Mouse (Mus musculus): ENCODE measurements around the gene Ankrd36. TPM values are rescaled to one million over a fixed set of nuclear protein-coding genes. Genes with fewer than 3 reads are reported as not detected.

Gene Ankrd36
- polyA plus RNA-seq, 1 experiment from 2014 or later: not detected

- Histone ChIP-seq H3K9me3 (ENCODE audit: control insufficient read depth, low read length) (no peaks in the 10 kb centered on the region), H3K27ac (ENCODE audit: low read depth, low read length) (no peak overlapping the region), H3K4me3 (ENCODE audit: low read length) (no peak overlapping the region), H3K36me3 (ENCODE audit: control insufficient read depth, insufficient read depth, low read length) (no peaks in the 10 kb centered on the region), H3K4me1 (ENCODE audit: control insufficient read depth, insufficient read depth, low read depth, low read length) (peaks cover 3% of the 10 kb centered on the region; the same call in 1 of the 2 replicates), H3K9ac (ENCODE audit: low read depth, low read length) (no peak overlapping the region), H3K4me2 (ENCODE audit: low read length) (no peak overlapping the region), H3K27me3 (replicated peaks; ENCODE audit: control insufficient read depth, insufficient read depth, low read length) (no peaks in the 10 kb centered on the region)
- 95% methylated on average over 4 of the region's 4 CpGs for WGBS
- no peak for ATAC-seq
Observed at GRCm38 (mm10) chr11:5734323-5734722, 164.8 kb downstream of the Ankrd36 start.

DNA sequence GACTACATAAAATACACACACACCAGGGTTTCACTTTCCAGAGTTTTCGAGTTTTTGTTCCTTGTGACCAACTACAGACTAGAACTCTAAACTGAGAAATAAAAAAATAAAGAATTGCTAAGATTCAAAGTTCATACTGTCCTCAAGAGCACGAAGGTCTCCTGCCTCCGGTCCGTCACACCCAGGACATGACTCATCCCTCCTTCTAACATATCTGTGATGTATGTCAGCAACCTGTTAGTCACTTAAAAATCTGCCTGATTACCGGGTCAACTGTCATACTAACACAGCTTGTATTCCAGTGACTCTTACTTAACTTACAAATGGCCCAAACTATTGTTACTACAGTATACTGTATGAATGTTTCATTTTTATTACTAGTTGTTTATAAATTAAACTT is 167.7 kb downstream of the Ankrd36 start:
- Histone ChIP-seq H3K27ac (ENCODE audit: low read depth, low read length) (no peak overlapping the region), H3K4me2 (ENCODE audit: low read length) (no peak overlapping the region), H3K27me3 (replicated peaks; ENCODE audit: control insufficient read depth, insufficient read depth, low read length) (no peaks in the 10 kb centered on the region), H3K36me3 (ENCODE audit: control insufficient read depth, insufficient read depth, low read length) (no peaks in the 10 kb centered on the region), H3K4me3 (ENCODE audit: low read length) (no peak overlapping the region), H3K9ac (ENCODE audit: low read depth, low read length) (no peak overlapping the region), H3K4me1 (ENCODE audit: control insufficient read depth, insufficient read depth, low read depth, low read length) (peaks cover 13% of the 10 kb centered on the region), H3K9me3 (ENCODE audit: control insufficient read depth, low read length) (no peaks in the 10 kb centered on the region)
- WGBS: 93% methylated on average over 5 of the region's 5 CpGs
- no peak for ATAC-seq

Other genes with a start within 250 kb of the Ankrd36 start
- 7.4 and 8.1 TPM in 2 replicates for gene Znrf3, start 124.8 kb upstream of the Ankrd36 start, polyA plus RNA-seq (2015; fragmentation: Nextera tagmentation; extraction: Ambion mirVana)
- 148 TPM in 2 replicates for gene Xbp1, start 49.0 kb upstream of the Ankrd36 start, polyA plus RNA-seq (2015; fragmentation: Nextera tagmentation; extraction: Ambion mirVana)
- gene Ccdc117, start 27.5 kb upstream of the Ankrd36 start, polyA plus RNA-seq (2015; fragmentation: Nextera tagmentation; extraction: Ambion mirVana): 7.4 and 10.3 TPM in 2 replicates
- 182 and 207 TPM in 2 replicates for gene Mrps24, start 146.0 kb downstream of the Ankrd36 start, polyA plus RNA-seq (2015; fragmentation: Nextera tagmentation; extraction: Ambion mirVana)
- gene Urgcp, start 192.7 kb downstream of the Ankrd36 start, polyA plus RNA-seq (2015; fragmentation: Nextera tagmentation; extraction: Ambion mirVana): 35.6 and 36.7 TPM in 2 replicates
- gene Dbnl, start 218.8 kb downstream of the Ankrd36 start, polyA plus RNA-seq (2015; fragmentation: Nextera tagmentation; extraction: Ambion mirVana): 148 and 150 TPM in 2 replicates
- gene Pgam2, start 234.0 kb downstream of the Ankrd36 start, polyA plus RNA-seq (2015; fragmentation: Nextera tagmentation; extraction: Ambion mirVana): 3.3 and 13.6 TPM in 2 replicates

Measured in hindbrain, embryonic 16.5 days (tissue).